Mouse (Mus musculus): ENCODE measurements around the gene Zdhhc4. TPM values are rescaled to one million over a fixed set of nuclear protein-coding genes. Genes with fewer than 3 reads are reported as not detected.

The Zdhhc4 gene
- polyA plus RNA-seq, 1 experiment from 2014 or later, result 87.5 TPM

DNA sequence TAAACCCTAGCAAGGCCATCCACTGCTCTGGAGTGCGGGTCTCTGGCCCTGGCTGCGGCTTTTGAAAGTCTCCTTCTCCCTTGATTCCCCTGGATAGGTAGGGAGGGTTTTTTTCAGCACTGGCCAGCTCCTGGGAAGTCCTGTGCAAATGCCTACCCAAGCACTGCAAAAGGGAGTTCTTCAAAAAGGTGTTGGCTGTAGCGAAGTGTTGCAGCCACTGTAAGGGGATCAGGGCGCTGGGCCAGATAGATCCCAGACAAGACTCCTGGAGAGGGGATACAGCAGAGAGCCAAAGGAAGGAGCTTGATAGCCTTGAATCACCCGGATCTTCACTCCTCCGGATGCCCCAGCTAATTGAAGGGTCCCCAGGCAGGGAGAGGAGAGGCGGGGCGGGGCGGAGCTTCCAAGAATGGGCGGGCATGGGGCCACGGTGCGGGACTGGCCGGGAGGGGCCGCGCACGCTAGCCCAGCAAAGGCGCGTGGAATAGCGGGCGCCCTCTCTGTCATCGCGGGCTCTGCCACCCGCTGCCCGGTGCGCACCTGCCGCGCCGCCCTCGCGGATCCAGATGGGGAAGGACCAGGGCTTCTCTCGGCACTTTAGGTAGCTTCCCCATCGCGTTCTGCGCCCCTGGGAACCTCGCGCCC is 40.7 kb upstream of the Zdhhc4 start:
- Histone ChIP-seq H3K4me2 (replicated peaks; ENCODE audit: low read depth, low read length) (no peak overlapping the region), H3K27ac (ENCODE audit: low read length) (no peak overlapping the region), H3K9ac (replicated peaks; ENCODE audit: low read depth) (no peak overlapping the region), H3K4me1 (ENCODE audit: insufficient read depth, low read depth, low read length) (no peaks in the 10 kb centered on the region), H3K9me3 (ENCODE audit: low read length) (no peaks in the 10 kb centered on the region), H3K4me3 (ENCODE audit: low read depth, low read length) (0 out of 2 replicates have a peak overlapping the region, but pooled peaks have one; percentile 5), H3K36me3 (ENCODE audit: insufficient read depth, low read length) (no peaks in the 10 kb centered on the region), H3K27me3 (replicated peaks; ENCODE audit: insufficient read depth, low read length) (peaks cover 32% of the 10 kb centered on the region)
- WGBS, result 2% methylated on average over 28 of the region's 36 CpGs
- no peak for TF ChIP-seq CTCF (IDR thresholded peaks at IDR 0.05)
- no peak for TF ChIP-seq EP300 (IDR thresholded peaks at IDR 0.05)
- DNase-seq (ENCODE audit: low spot score), result no peak
- ATAC-seq, result no peak

- Histone ChIP-seq H3K4me3 (ENCODE audit: low read depth, low read length) (no peak overlapping the region), H3K27me3 (replicated peaks; ENCODE audit: insufficient read depth, low read length) (peaks cover 27% of the 10 kb centered on the region), H3K4me2 (replicated peaks; ENCODE audit: low read depth, low read length) (no peak overlapping the region), H3K4me1 (ENCODE audit: insufficient read depth, low read depth, low read length) (peaks cover 7% of the 10 kb centered on the region; the same call in 1 of the 2 replicates), H3K36me3 (ENCODE audit: insufficient read depth, low read length) (no peaks in the 10 kb centered on the region), H3K27ac (ENCODE audit: low read length) (no peak overlapping the region), H3K9ac (replicated peaks; ENCODE audit: low read depth) (no peak overlapping the region), H3K9me3 (ENCODE audit: low read length) (no peaks in the 10 kb centered on the region)
- DNase-seq (ENCODE audit: low spot score) (no peak), ATAC-seq (no peak)
- 61% methylated on average over 3 of the region's 3 CpGs for WGBS
- TF ChIP-seq CTCF (IDR thresholded peaks at IDR 0.05), result no peak
- no peak for TF ChIP-seq EP300 (IDR thresholded peaks at IDR 0.05)
Measured at GRCm38 (mm10) chr5:143367931-143368330, 38.9 kb upstream of the Zdhhc4 start.

DNA sequence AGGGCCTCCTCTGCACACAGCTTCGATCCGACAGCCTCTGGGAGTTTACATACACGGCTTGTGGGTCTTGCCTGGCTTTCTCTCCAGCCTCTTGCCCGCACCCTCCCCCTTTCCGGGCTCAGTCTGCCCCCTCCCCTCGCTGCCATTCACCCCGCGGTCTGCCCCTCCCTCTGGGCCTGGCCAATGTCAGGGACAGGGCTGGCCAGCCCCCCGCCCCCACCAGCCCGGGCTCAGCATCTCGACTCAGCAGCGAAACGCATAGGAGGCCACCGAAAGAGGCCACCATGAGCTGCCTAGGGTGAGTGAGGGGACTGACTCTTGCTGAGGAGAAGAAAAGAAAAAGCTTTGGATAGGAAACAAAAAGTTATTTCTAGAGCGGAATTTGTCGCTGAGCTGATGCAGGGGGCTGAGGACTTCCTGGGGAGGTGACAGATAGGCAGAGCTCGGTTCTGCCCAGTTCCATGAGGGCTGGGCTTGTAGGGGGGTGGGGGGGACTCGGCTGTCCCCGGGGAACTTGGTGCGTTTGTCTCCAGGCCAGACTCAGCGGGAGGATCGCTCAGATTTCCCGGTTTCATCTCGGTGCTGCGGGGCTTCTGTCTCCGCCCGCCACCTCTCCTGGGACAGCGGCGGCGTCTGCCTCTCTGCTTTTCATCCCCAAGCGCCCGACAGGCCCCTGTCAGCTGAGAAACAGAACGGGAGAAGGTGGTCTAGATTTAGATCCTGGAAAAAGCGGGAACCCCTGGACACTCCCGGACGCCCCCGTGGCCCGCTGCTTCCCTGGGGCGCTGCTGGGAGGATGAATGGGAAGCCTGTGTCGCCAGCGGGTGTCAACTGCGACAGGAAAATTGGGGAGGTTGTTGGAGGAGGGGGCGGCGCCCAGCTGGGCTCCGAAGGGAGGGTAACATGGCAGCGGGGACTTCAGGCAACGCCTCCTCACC is 34.9 kb upstream of the Zdhhc4 start:
- no peaks in the 10 kb centered on the region for H3K9me3 ChIP-seq (ENCODE audit: low read length)
- 2% methylated on average over 46 of the region's 47 CpGs for WGBS
- ATAC-seq (peak; percentile 65), DNase-seq (ENCODE audit: low spot score) (peak; percentile 28)
- TF ChIP-seq CTCF (IDR thresholded peaks at IDR 0.05) (no peak), EP300 (IDR thresholded peaks at IDR 0.05) (no peak)
- H3K4me2 ChIP-seq (replicated peaks; ENCODE audit: low read depth, low read length), result peak overlapping the region; percentile 66
- H3K36me3 ChIP-seq (ENCODE audit: insufficient read depth, low read length), result no peaks in the 10 kb centered on the region
- no peak overlapping the region for H3K27ac ChIP-seq (ENCODE audit: low read length)
- H3K4me1 ChIP-seq (ENCODE audit: insufficient read depth, low read depth, low read length), result peaks cover 7% of the 10 kb centered on the region; the same call in 1 of the 2 replicates
- H3K27me3 ChIP-seq (replicated peaks; ENCODE audit: insufficient read depth, low read length), result no peaks in the 10 kb centered on the region; the same call in 1 of the 2 replicates
- H3K9ac ChIP-seq (replicated peaks; ENCODE audit: low read depth), result no peak overlapping the region
- H3K4me3 ChIP-seq (ENCODE audit: low read depth, low read length), result peak overlapping the region; percentile 40

- 43% methylated on average over 7 of the region's 7 CpGs for WGBS
- DNase-seq (ENCODE audit: low spot score), result no peak
- no peak for TF ChIP-seq CTCF (IDR thresholded peaks at IDR 0.05)
- no peak for TF ChIP-seq EP300 (IDR thresholded peaks at IDR 0.05)
- Histone ChIP-seq H3K27ac (ENCODE audit: low read length) (no peak overlapping the region), H3K4me2 (replicated peaks; ENCODE audit: low read depth, low read length) (no peak overlapping the region), H3K27me3 (replicated peaks; ENCODE audit: insufficient read depth, low read length) (no peaks in the 10 kb centered on the region; the same call in 1 of the 2 replicates), H3K4me3 (ENCODE audit: low read depth, low read length) (no peak overlapping the region), H3K9me3 (ENCODE audit: low read length) (no peaks in the 10 kb centered on the region), H3K36me3 (ENCODE audit: insufficient read depth, low read length) (no peaks in the 10 kb centered on the region), H3K4me1 (ENCODE audit: insufficient read depth, low read depth, low read length) (peaks cover 7% of the 10 kb centered on the region; the same call in 1 of the 2 replicates), H3K9ac (replicated peaks; ENCODE audit: low read depth) (no peak overlapping the region)
- no peak for ATAC-seq
Measured at GRCm38 (mm10) chr5:143361428-143361827, 32.4 kb upstream of the Zdhhc4 start.

GRCm38 (mm10) chr5:143360000-143360399 is 30.9 kb upstream of the Zdhhc4 start:
- Histone ChIP-seq H3K9ac (replicated peaks; ENCODE audit: low read depth) (no peak overlapping the region), H3K4me2 (replicated peaks; ENCODE audit: low read depth, low read length) (no peak overlapping the region), H3K9me3 (ENCODE audit: low read length) (no peaks in the 10 kb centered on the region), H3K27ac (ENCODE audit: low read length) (no peak overlapping the region), H3K27me3 (replicated peaks; ENCODE audit: insufficient read depth, low read length) (no peaks in the 10 kb centered on the region; the same call in 1 of the 2 replicates), H3K4me1 (ENCODE audit: insufficient read depth, low read depth, low read length) (peaks cover 7% of the 10 kb centered on the region; the same call in 1 of the 2 replicates), H3K4me3 (ENCODE audit: low read depth, low read length) (no peak overlapping the region), H3K36me3 (ENCODE audit: insufficient read depth, low read length) (no peaks in the 10 kb centered on the region)
- WGBS, result 57% methylated on average over 5 of the region's 5 CpGs
- no peak for TF ChIP-seq EP300 (IDR thresholded peaks at IDR 0.05)
- TF ChIP-seq CTCF (IDR thresholded peaks at IDR 0.05), result peak; percentile 60
- ATAC-seq (no peak), DNase-seq (ENCODE audit: low spot score) (no peak)

- H3K9me3 ChIP-seq (ENCODE audit: low read length), result no peaks in the 10 kb centered on the region
- H3K4me1 ChIP-seq (ENCODE audit: insufficient read depth, low read depth, low read length), result peaks cover 6% of the 10 kb centered on the region; the same call in 1 of the 2 replicates
- H3K36me3 ChIP-seq (ENCODE audit: insufficient read depth, low read length), result no peaks in the 10 kb centered on the region
- DNase-seq (ENCODE audit: low spot score), result no peak
- H3K9ac ChIP-seq (replicated peaks; ENCODE audit: low read depth), result no peak overlapping the region
- 31% methylated on average over 7 of the region's 7 CpGs for WGBS
- H3K27ac ChIP-seq (ENCODE audit: low read length), result no peak overlapping the region
- no peak for ATAC-seq
- no peaks in the 10 kb centered on the region; the same call in 1 of the 2 replicates for H3K27me3 ChIP-seq (replicated peaks; ENCODE audit: insufficient read depth, low read length)
- TF ChIP-seq EP300 (IDR thresholded peaks at IDR 0.05) (no peak), CTCF (IDR thresholded peaks at IDR 0.05) (no peak)
- H3K4me3 ChIP-seq (ENCODE audit: low read depth, low read length), result no peak overlapping the region
- H3K4me2 ChIP-seq (replicated peaks; ENCODE audit: low read depth, low read length), result no peak overlapping the region
Measured at GRCm38 (mm10) chr5:143359263-143359662, 30.2 kb upstream of the Zdhhc4 start.
